Mouse (Mus musculus): ENCODE measurements around the gene Rtkn. TPM values are rescaled to one million over a fixed set of nuclear protein-coding genes. Genes with fewer than 3 reads are reported as not detected.

Rtkn gene
- polyA plus RNA-seq, 1 experiment, result 30.2 TPM

- DNase-seq (ENCODE audit: low read depth), result no peak
Observed at GRCm38 (mm10) chr6:83172240-83172920, 37.1 kb downstream of the Rtkn start.

GRCm38 (mm10) chr6:83175996-83176395 lies 40.7 kb downstream of the Rtkn start:
- no peak for DNase-seq (ENCODE audit: low read depth)

DNA sequence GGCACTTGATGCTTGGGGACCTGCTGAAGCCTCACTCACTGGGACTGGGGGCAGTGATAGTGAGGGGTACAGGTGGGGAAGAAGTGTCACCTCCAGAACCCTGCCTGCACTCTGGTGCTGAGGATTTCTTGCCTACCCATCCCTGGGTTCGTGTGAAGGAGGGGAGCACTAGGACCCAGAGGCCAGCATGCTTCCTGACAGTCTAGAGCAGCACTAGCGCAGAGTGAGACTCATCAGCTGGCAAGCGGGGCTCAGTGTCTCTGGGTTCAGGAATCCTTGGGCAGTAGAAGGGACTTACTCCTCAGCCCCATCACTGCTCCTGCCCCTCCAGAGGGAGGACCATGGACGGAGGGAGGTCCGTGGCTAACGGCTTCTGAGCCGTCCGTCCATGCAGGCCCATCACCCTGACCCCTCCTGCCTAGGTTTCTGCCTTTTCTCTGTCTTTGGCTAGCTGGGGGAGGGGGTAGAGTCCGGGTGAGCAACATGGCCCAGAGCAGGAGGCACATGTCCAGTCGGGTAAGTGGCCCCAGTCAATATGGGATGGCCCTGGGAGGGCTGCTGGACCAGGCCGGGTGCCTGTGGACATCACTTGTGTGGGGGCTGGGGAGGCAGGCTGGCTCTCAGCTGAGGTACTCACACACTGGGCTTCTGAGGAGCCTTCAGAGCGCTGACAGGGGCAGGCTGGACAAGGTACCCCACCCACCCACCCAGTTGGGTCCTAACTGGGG lies 44.3 kb downstream of the Rtkn start:
- DNase-seq (ENCODE audit: low read depth), result no peak

GRCm38 (mm10) chr6:83180605-83181004 lies 45.3 kb downstream of the Rtkn start:
- DNase-seq (ENCODE audit: low read depth), result no peak

- DNase-seq (ENCODE audit: low read depth), result no peak
Observed at GRCm38 (mm10) chr6:83184858-83185435, 49.7 kb downstream of the Rtkn start.

DNA sequence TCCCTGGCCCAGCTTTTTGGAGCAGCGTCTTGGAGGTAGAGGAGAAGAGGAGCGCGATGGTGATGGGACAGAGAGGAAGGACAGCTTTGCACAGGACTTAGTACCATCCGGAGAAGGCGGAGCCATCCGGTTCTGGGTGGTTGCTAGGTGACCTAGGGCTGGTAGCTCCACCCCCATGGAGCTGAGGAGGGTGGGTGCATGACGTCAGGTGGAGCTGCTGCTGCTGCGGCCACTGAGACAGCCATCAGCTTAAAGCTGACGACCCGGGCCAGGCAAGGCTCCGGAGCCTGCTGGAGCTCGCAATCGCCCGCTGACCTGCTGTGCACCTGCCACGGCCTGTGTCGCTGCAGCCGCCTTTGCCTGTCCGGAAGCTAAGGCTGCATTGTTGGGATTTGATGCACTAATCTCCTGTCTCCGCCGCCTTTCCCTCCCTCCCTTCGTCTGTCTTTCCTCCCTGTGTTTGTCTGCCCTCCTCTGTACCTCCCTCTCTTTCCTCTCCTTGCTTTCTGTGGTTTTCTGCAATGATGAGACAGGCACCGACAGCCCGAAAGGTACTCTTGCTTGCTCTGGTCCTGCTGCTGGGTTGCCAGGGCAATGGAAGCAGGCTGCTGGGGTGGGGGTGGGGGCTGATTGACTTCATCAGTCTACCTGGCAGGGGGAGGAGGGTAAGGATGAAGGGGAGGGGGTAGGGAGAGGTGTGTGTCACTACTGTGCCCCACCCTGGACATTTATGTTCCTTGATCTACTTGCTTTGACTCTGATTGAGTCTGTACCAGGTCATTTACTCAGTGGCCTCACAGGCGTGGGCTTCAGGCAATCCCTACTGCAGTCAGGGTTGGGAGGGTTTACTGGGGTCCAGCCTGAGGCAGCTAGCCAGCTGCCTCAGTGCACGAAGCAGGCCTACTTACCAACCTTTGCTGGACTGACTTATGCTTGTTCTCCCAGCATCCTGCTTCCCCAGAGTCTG lies 50.9 kb downstream of the Rtkn start:
- no peak for DNase-seq (ENCODE audit: low read depth)

DNA sequence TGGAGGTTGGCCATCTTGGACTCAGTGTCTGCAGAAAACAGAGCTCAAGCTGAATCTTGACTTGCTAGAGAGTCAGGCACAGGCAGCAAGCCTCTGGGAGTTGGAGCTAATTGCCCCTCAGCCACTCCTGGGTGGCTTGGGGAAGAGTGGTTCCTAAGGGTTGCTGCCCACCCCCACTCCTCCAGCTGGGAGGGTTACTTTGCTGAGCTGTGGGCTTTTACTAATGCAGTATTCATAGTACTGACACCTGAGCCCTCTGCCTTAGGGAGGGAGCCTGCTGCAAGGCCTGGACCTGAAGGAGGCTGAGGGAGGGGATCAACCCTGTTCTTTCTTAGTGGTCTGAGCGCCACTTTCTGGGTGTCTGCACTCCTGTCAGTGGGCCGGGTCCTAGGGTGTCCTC lies 51.7 kb downstream of the Rtkn start:
- no peak for DNase-seq (ENCODE audit: low read depth)

DNA sequence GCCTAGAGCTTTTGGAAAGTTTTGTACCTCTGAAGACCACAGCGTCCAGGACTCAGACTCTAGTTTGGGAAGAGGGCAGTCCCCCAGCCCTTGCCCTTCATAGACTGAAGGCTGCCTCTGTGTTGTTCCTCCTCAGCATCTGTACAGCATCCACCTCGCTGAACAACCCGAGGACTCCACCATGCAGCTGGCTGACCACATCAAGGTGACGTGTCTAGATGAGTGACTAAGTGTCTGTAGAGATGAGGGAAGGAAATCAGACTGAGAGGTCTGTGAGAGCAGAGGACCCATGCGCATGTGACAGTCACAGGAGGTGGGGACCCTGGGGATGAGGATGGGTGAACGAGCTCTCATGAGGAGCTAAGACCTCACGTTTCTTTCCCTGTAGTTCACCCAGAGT lies 58.3 kb downstream of the Rtkn start:
- DNase-seq (ENCODE audit: low read depth), result no peak

GRCm38 (mm10) chr6:83197345-83198004 lies 62.2 kb downstream of the Rtkn start:
- DNase-seq (ENCODE audit: low read depth), result no peak

Other genes with a start within 250 kb of the Rtkn start
- 0.62 and 0.66 TPM in 2 replicates for gene Sema4f, start 195.7 kb upstream of the Rtkn start, polyA plus RNA-seq (2012; rRNA removed)
- gene M1ap, start 188.6 kb upstream of the Rtkn start, polyA plus RNA-seq (2012; rRNA removed), result 3.7 and 4.2 TPM in 2 replicates
- 26.9 and 28.3 TPM in 2 replicates for gene Dok1, start 102.0 kb upstream of the Rtkn start, polyA plus RNA-seq (2012; rRNA removed)
- gene Loxl3, start 101.3 kb upstream of the Rtkn start, polyA plus RNA-seq (2012; rRNA removed), result 9.8 and 12.1 TPM in 2 replicates
- 269 and 309 TPM in 2 replicates for gene Aup1, start 80.9 kb upstream of the Rtkn start, polyA plus RNA-seq (2012; rRNA removed)
- 38.5 and 44.7 TPM in 2 replicates for gene Htra2, start 80.2 kb upstream of the Rtkn start, polyA plus RNA-seq (2012; rRNA removed)
- 1.3 and 1.4 TPM in 2 replicates for gene Dqx1, start 77.6 kb upstream of the Rtkn start, polyA plus RNA-seq (2012; rRNA removed)
- gene Tlx2, start 65.2 kb upstream of the Rtkn start, polyA plus RNA-seq (2012; rRNA removed), result not detected in 2 replicates
- gene Pcgf1, start 57.6 kb upstream of the Rtkn start, polyA plus RNA-seq (2012; rRNA removed), result 15.8 and 23.1 TPM in 2 replicates
- 1.9 and 2.5 TPM in 2 replicates for gene Lbx2, start 49.1 kb upstream of the Rtkn start, polyA plus RNA-seq (2012; rRNA removed)
- gene Ccdc142, start 33.9 kb upstream of the Rtkn start, polyA plus RNA-seq (2012; rRNA removed), result 5.8 and 6.5 TPM in 2 replicates
- 4.0 and 4.4 TPM in 2 replicates for gene Gm42688, start 33.8 kb upstream of the Rtkn start, polyA plus RNA-seq (2012; rRNA removed)
- 71.5 and 89.4 TPM in 2 replicates for gene Mrpl53, start 26.4 kb upstream of the Rtkn start, polyA plus RNA-seq (2012; rRNA removed)
- gene Mogs, start 20.0 kb upstream of the Rtkn start, polyA plus RNA-seq (2012; rRNA removed), result 55.3 and 56.3 TPM in 2 replicates
- 187 and 193 TPM in 2 replicates for gene Wbp1, start 13.9 kb upstream of the Rtkn start, polyA plus RNA-seq (2012; rRNA removed)
- 17.1 and 30.1 TPM in 2 replicates for gene Ino80b, start 10.0 kb upstream of the Rtkn start, polyA plus RNA-seq (2012; rRNA removed)
- gene Wdr54, start 20.9 kb downstream of the Rtkn start, polyA plus RNA-seq (2012; rRNA removed), result 2.9 and 3.6 TPM in 2 replicates
- 2.7 and 4.4 TPM in 2 replicates for gene 1700003E16Rik, start 20.9 kb downstream of the Rtkn start, polyA plus RNA-seq (2012; rRNA removed)
- gene Dctn1, start 30.5 kb downstream of the Rtkn start, polyA plus RNA-seq (2012; rRNA removed), result 101 and 114 TPM in 2 replicates
- 0.96 and 2.3 TPM in 2 replicates for gene Slc4a5, start 84.4 kb downstream of the Rtkn start, polyA plus RNA-seq (2012; rRNA removed)
- gene Mthfd2, start 190.4 kb downstream of the Rtkn start, polyA plus RNA-seq (2012; rRNA removed), result 37.8 and 49.5 TPM in 2 replicates
- 39.3 and 41.2 TPM in 2 replicates for gene Mob1a, start 190.6 kb downstream of the Rtkn start, polyA plus RNA-seq (2012; rRNA removed)
- 20.1 and 20.2 TPM in 2 replicates for gene Bola3, start 213.7 kb downstream of the Rtkn start, polyA plus RNA-seq (2012; rRNA removed)